Mouse (Mus musculus) brown adipose tissue, adult 24 weeks (tissue): ENCODE results near the gene Add1. TPM values are rescaled to one million over a fixed set of nuclear protein-coding genes. Genes with fewer than 3 reads are reported as not detected.

Source experiments
- H3K27ac ChIP-seq: fragments of 200-500 bp; replicated peaks from 2 replicates; pipeline ENCODE4 v1.5.1; 2012; ENCODE audit warnings: low read depth, mild to moderate bottlenecking, low read length
- H3K4me1 ChIP-seq: fragments of 200-500 bp; 2 replicates; pipeline ENCODE4 v1.6.1; 2012; ENCODE audit warnings: low read length, mixed read lengths; ENCODE audit not compliant: control insufficient read depth, insufficient read depth, insufficient read length
- H3K4me3 ChIP-seq: fragments of 200-500 bp; 2 replicates; pipeline ENCODE4 v1.5.1; 2012; ENCODE audit warnings: low read depth, mild to moderate bottlenecking, low read length, moderate library complexity; ENCODE audit not compliant: insufficient read depth
- polyA plus RNA-seq: library from polyadenylated mRNA; stranded (reverse); fragments of >200 nt; gene quantifications from 2 replicates; pipeline ENCODE4 v1.2.4, GENCODE M21; 2012; ENCODE audit not compliant: missing spikeins, insufficient read depth, insufficient read length

Gene Add1
- 62.4 and 72.7 TPM in 2 replicates for polyA plus RNA-seq

DNA sequence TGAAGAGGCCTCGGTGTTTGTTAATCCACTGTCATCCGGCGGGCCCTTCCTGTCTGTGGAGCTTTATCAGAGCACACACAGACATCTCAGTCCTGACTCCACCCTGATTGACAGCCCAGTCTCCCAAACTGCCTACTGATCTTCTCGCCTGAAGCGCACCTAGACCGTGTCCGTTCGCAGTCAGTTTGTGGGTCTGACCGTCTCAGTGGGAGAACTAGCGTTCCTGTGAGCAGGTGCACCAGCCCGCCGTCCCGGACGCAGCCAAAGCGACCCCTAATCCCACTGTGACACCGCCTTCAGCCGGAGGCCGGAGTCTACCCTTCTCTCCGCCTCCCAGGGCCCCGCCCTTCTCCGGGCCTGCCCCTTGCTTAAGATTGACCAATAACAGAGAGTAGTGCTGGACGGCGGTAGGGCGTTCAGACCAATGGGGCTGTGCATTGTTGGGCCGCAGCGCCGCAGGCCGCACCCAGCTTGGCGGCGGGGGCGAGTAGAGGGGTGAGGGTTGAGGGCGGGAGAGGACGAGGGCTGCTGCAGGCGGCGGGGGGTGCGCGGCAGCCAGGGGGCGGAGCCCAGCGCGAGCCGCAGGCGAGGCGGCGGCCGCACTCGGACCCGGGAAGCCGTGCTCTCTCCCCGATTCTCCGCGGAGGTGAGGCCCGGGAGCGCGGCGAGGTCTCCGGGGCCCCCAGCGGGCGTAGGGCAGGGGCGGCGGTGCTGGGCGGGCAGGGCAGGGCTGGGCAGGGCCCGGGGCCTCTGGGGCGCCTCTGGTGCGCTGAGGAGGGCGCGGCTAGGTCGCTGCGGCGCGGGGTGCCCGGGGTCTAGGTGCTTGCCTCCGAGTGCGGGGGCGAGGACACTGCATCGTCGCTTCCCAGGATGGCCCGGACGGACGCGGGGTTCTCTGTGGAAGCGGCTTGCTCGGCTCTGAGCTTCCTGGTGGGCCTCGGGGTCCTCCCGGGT is at the start of gene Add1:
Gene Add1, plus strand, starts transcription at position 397 of the 954 bp plus-strand sequence.
- Histone ChIP-seq H3K4me1 (peaks cover 4% of the 10 kb centered on the region), H3K27ac (peak within 1 kb of the TSS; percentile 97), H3K4me3 (peak within 1 kb of the TSS; percentile 93)

DNA sequence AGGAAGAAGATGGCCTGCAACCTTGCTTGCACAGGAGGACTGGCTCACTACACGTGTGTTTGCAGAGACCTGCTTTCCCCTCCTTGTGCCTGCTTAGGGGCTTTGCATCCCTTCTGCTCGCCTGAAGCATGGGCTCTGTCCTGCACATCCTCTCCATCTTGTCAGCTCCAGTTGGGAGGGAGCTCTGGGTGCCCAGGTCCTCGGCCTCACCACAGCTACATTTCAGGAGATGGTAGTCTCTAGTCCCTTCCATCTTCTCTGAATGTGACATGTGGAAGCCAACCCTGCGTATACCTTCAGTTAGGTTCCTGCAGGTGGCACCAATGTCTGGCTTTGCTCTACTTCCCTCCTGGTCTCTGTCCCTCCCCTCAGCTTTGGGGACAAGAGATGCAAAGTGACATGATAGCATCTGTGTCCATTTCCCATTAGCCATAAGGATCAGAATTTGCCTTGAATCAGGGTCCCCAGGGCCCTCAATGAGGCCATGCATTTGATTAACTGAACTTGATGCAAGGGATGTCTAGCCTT is 49.4 kb upstream of the Add1 start:
- no peak overlapping the region for H3K4me3 ChIP-seq
- peaks cover 7% of the 10 kb centered on the region for H3K4me1 ChIP-seq
- H3K27ac ChIP-seq: no peak overlapping the region

DNA sequence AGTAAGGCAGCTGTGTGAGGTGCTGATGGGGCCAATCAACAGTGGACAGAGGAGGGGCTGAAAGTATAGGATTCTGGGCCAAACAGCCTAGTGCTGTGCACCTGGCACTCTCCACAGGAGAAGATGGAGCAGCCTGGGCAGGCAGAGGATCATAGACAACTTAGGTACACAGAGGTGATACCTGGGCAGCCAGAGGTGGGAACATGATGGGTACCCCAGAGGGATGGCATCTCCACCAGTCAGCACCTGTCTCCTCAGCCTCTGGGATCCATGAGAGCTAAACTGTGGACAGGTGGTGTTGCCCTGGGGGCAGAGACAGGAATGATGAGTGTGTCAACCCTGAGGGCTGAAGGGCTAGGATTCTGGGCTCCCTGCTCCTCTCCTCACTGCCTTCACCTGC is 49.0 kb upstream of the Add1 start:
- no peak overlapping the region for H3K27ac ChIP-seq
- H3K4me3 ChIP-seq: no peak overlapping the region
- H3K4me1 ChIP-seq: peaks cover 7% of the 10 kb centered on the region

DNA sequence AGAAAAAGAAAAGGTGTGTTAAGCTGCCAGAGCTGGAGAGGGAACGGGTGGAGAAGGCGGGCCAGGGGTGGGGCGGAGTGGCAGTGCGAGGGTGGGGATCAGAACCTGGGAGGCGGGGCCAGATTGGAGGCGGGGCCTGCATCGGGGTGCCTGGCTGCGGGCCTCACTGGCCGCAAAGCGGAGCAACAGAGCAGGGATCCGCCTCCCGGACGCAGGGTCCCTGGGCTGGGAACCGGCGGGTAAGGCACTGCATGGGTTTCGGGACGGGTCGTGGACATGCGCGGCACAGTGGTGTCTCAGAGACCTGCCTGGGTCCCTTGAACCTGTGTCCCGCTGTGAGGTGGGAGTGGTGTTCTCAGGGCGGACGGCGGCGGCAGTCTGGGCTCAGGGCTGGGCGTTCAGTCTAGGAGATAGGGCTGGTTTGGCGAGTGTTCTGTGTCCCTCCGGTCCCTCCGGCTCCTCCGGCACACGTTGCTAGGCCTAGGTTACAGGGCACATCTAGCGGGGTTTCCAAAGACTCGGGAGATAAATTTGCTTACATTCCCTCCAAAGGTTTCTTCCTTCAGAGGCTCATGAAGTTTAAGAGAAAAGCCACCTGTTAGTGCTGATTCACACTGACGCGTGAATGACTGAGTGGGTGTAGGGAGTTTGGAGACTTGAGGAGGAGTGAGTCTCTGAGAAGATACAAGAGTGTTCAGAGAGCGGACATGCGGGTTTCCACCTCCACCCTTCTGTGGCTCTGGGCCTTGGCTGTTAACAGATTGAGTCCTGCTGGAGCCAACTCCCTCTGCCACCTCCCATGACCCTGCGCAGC is 47.6 kb upstream of the Add1 start, which contains the start of gene Sh3bp2:
Gene Sh3bp2, plus strand, starts transcription at position 176 of the 814 bp plus-strand sequence.
- peaks cover 10% of the 10 kb centered on the region for H3K4me1 ChIP-seq
- H3K4me3 ChIP-seq: peak within 1 kb of the TSS; percentile 66
- H3K27ac ChIP-seq: peak within 1 kb of the TSS; percentile 2

DNA sequence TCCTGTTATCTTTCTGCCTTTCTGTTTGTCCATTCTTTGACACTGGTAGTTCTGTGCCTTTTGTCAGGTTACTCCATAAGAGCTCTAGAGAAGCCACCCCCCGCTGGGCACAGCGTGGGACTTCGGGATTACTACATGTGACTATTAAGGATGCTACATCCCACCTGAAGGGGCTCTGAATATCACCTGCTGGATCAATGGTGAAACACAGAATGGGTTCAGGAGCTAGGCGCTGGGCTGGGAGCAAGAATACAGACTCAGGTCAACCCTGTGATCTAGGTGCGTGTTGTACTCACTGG is 47.0 kb upstream of the Add1 start:
- H3K4me1 ChIP-seq: peaks cover 11% of the 10 kb centered on the region; the same call in 1 of the 2 replicates
- H3K4me3 ChIP-seq: peak overlapping the region; percentile 66
- peak overlapping the region; percentile 2; the same call in 1 of the 2 replicates for H3K27ac ChIP-seq

DNA sequence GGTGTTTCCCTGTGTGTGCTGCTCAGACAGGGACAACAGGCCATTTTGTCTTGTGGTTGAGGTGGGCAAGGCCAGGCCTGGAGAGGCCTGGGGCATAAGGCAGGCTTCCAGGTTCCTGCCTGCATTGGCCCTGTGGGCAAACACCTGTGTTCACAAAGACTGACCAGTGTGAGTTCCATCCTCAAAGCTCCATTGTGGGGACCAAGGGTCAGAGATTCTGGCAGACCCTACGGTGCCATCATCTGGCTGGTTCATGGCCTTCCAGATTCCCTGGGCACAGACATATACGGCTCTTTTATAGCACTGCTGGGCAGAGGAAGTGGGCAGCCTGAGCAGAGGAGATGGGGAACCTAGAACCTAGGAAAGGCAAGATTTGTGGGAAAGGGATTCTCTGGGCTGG is 46.1 kb upstream of the Add1 start:
- H3K4me3 ChIP-seq: peak overlapping the region; percentile 4; the same call in 1 of the 2 replicates
- 0 out of 2 replicates have a peak overlapping the region, but pooled peaks have one; percentile 11 for H3K27ac ChIP-seq
- peaks cover 11% of the 10 kb centered on the region; the same call in 1 of the 2 replicates for H3K4me1 ChIP-seq

DNA sequence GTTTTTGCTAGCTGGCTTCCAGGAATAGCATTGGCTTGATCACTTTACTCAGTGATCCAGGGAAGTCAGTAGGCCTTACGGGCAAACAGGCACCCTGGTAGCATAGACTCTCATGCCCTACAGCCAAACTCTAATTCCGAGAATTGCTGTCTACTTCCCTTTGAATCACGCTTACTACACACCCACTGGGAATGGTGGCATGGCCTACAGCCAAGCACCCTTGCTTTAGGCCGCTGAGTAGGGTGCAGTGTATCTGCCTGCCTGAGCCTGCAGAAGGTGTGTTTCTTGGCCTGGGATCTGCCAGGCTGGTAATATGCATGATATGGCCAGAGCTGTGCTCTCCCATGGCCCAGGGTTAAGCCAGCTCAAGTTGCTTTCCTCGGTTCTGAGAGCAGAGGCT is 44.7 kb upstream of the Add1 start:
- Histone ChIP-seq H3K27ac (peak overlapping the region; percentile 46), H3K4me1 (peaks cover 11% of the 10 kb centered on the region; the same call in 1 of the 2 replicates), H3K4me3 (no peak overlapping the region)

DNA sequence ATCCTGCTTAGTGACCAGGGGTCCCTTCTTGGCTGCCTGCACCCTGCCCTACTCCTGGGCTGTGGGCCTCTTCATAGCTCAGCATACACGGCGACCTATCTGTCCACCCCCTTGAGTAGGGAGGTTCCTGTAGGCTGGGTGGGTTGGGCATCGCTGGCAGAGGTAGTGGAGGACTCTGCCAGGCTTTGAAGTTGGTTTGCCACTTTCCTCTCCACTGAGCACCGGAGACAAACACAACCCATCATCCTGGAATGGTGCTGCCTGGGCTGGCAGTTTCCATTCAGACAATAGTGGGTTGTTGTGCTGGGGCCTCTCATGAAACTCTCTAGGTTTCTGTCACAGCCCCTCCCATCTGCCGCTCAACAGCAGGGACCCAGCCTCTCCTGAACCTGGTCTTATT is 43.3 kb upstream of the Add1 start:
- H3K4me3 ChIP-seq: no peak overlapping the region
- peaks cover 13% of the 10 kb centered on the region for H3K4me1 ChIP-seq
- H3K27ac ChIP-seq: no peak overlapping the region; the same call in 1 of the 2 replicates

DNA sequence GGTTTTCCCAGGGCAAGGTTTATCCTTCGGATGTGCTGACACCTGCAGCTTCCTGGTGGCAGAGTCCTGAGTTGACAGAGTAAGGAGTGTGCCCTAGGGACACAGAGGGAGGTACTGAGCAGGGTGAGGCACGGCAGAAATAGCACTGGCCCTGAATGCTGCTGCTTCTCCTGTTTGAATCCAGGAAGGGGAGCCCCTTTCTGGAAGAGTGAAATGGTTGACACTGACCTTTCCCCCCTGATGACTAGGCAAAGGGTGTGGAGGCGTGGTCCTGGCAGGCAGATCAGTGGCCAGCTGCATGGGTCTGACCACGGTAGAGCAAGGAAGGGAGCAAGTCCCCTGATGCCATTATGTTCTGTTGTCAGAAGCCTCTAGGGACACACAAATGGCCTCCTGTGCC is 42.8 kb upstream of the Add1 start:
- peaks cover 16% of the 10 kb centered on the region for H3K4me1 ChIP-seq

DNA sequence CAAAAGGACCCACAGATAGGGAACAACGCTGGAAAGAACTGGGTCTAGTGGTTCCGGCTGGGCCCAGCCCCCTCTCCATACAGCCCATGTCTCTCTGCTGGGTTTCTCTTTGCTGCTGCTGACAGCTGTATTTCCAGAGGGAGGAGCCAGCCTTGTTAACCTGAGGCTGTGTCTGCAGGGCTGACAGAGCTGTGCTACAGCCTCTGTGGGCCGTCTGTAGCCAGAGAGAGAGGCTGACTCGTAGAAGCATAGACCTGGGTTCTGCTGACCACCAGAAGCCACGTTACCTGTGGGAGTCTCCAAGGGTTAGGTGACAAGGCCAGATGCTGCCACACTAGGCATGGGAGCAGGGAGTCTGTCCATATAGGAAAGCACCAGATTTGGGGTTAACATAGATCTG is 40.4 kb upstream of the Add1 start:
- peaks cover 16% of the 10 kb centered on the region for H3K4me1 ChIP-seq
- no peak overlapping the region for H3K4me3 ChIP-seq
- peak overlapping the region; percentile 31; the same call in 1 of the 2 replicates for H3K27ac ChIP-seq

More for the DNA sequence above, 42.8 kb upstream of the Add1 start:
- no peak overlapping the region for H3K4me3 ChIP-seq
- no peak overlapping the region for H3K27ac ChIP-seq

DNA sequence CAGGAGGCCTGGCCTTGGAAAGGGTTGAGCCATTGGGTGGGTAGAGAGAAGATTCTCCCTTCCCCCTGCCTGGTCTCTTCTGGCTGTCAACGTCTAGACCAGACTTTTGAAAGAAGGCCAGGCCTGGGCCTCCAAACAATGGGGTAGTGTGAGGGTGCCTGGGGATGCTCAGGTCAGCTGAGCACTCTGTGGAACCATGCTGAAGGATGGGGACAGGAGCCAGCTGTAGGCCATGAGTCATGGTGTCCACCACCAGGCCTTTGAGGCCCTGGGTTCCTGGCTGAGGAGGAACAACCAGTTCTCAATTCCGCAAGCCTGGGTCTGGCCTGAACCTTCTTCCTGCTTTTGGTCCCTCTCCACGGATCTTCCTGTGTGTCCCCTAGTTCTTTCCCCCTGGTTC is 39.6 kb upstream of the Add1 start:
- Histone ChIP-seq H3K4me3 (no peak overlapping the region), H3K27ac (peak overlapping the region; percentile 77), H3K4me1 (peaks cover 11% of the 10 kb centered on the region)

DNA sequence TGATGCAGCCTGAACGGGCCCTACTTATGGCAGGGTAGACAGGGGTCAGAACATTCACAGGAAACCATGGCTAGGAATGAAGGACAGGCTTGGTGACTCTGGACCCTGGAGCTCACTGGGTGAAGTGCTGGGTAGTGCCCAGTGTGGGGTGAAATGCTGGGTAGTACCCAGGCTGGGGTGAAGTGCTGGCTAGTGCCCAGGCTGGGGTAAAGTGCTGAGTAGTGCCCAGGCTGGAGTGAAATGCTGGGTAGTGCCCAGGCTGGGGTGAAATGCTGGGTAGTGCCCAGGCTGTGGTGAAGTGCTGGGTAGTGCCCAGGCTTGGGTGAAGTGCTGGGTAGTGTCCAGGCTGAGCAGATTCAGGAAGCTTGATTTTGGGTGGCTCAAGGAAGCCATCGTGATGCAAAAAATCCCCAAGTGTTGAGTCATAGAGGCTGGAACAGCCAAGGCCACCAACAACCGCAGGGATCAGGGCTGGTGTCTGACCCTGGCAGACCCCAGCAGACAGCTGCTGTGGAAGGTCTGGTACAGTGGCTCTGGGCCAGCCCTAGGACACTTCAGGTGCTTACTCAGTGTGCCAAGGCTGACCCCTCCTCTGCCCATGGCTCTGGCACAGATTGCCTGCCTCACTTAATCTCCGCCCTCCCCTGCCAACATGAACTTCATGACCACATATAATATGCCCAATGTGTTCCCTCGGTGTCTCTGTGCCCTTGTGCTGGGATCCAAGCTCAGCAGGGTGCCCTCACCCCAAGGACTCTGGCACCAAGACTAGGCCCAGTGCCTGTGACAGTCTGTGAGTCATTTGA is 38.5 kb upstream of the Add1 start:
- Histone ChIP-seq H3K4me1 (peaks cover 11% of the 10 kb centered on the region), H3K27ac (peak overlapping the region; percentile 78), H3K4me3 (no peak overlapping the region)

DNA sequence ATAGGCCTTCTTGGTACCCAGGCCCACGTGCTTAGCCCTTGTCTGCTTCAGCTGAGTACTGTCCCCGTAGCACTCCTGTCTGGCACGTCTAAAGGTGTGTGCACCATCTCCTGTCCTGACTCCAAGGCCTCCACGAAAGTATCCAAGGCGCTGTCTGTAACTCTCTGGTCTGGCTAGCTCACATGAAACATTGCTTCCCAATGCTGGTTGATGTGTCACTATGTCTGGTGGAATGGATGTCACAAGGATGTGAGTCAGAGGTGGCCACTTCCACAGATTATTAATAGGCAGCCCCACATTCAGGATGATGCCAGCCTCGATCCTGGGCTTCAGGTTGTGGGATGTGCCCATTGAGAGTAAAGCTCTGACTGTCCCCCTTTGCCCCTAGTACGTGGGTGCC is 37.6 kb upstream of the Add1 start:
- peak overlapping the region; percentile 78 for H3K27ac ChIP-seq
- peaks cover 8% of the 10 kb centered on the region for H3K4me1 ChIP-seq
- no peak overlapping the region for H3K4me3 ChIP-seq

DNA sequence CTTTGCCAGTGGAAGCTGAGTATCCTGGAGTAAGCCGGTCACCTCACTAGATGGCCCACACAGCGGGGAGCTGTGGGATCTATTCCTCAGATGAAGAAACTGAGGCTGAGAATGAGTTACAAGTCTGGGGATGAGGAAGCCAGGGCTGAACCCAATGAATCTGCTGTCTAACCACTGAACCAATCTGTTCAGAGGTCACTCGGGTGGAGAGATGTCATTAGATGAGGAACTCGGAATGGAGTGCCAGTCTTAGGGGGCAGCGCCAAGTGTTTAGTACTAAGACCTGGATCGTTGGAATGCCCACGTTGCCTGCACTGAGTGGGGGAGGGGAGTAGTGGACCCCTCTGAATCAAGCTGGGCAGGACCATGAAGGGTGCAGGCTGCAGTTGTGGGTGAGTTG is 35.4 kb upstream of the Add1 start:
- H3K4me1 ChIP-seq: peaks cover 5% of the 10 kb centered on the region
- H3K4me3 ChIP-seq: no peak overlapping the region
- H3K27ac ChIP-seq: peak overlapping the region; percentile 23; the same call in 1 of the 2 replicates
